Mouse (Mus musculus): ENCODE measurements around the gene Med4. TPM values are rescaled to one million over a fixed set of nuclear protein-coding genes. Genes with fewer than 3 reads are reported as not detected.
"Not testable (repeated sequence)": the region's sequence is repeated elsewhere in the genome, so short reads cannot be mapped to it uniquely, and the experiment has no call there.

Med4 gene
- total RNA-seq, 1 experiment from 2014 or later, result 25.9 TPM

GRCm38 (mm10) chr14:73501721-73502120 is 8.1 kb upstream of the Med4 start:
- no peak for DNase-seq

- DNase-seq, result peak; percentile 59
Measured at GRCm38 (mm10) chr14:73502591-73503184, 7.1 kb upstream of the Med4 start.

- DNase-seq, result no peak
Measured at GRCm38 (mm10) chr14:73503237-73503933, 6.4 kb upstream of the Med4 start.

- DNase-seq, result no peak
Measured at GRCm38 (mm10) chr14:73506283-73506682, 3.5 kb upstream of the Med4 start.

GRCm38 (mm10) chr14:73507200-73507599 is 2.6 kb upstream of the Med4 start:
- no peak for DNase-seq

GRCm38 (mm10) chr14:73507702-73508376 is 2.0 kb upstream of the Med4 start:
- no peak for DNase-seq

- DNase-seq, result no peak
Measured at GRCm38 (mm10) chr14:73508630-73509395, 1.0 kb upstream of the Med4 start.

GRCm38 (mm10) chr14:73524136-73524535 is 14.3 kb downstream of the Med4 start:
- DNase-seq, result no peak

GRCm38 (mm10) chr14:73524766-73525448 is 15.1 kb downstream of the Med4 start, which contains the start of gene Sucla2:
TSS of gene Sucla2 (plus strand) at chr14:73525319.
- DNase-seq, result peak; percentile 96

GRCm38 (mm10) chr14:73528661-73529060 is 18.8 kb downstream of the Med4 start:
- not testable (repeated sequence) for DNase-seq

- DNase-seq, result no peak
Measured at GRCm38 (mm10) chr14:73533755-73534465, 24.1 kb downstream of the Med4 start.

GRCm38 (mm10) chr14:73535641-73536040 is 25.8 kb downstream of the Med4 start:
- peak; percentile 50 for DNase-seq

- no peak for DNase-seq
Measured at GRCm38 (mm10) chr14:73543781-73544180, 34.0 kb downstream of the Med4 start.

GRCm38 (mm10) chr14:73547034-73547433 is 37.2 kb downstream of the Med4 start:
- no peak for DNase-seq

- DNase-seq, result peak; percentile 50
Measured at GRCm38 (mm10) chr14:73548051-73548450, 38.2 kb downstream of the Med4 start, which contains the start of gene Nudt15. TSS of gene Nudt15 (minus strand) at chr14:73548242.

GRCm38 (mm10) chr14:73550291-73550690 is 40.5 kb downstream of the Med4 start:
- DNase-seq, result no peak

GRCm38 (mm10) chr14:73550732-73551131 is 40.9 kb downstream of the Med4 start:
- DNase-seq, result no peak

- DNase-seq, result no peak
Measured at GRCm38 (mm10) chr14:73551164-73551563, 41.3 kb downstream of the Med4 start.

GRCm38 (mm10) chr14:73552341-73553121 is 42.7 kb downstream of the Med4 start:
- peak; percentile 99 for DNase-seq

- DNase-seq, result no peak
Measured at GRCm38 (mm10) chr14:73553122-73553696, 43.4 kb downstream of the Med4 start.
